Mouse (Mus musculus): ENCODE measurements at regions not wholly inside any gene's neighbourhood (a gene's known extent, or its start where the extent isn't known, plus 50 kb on each side); places are given as distances from the start of the nearest gene placed in this dataset.

DNA sequence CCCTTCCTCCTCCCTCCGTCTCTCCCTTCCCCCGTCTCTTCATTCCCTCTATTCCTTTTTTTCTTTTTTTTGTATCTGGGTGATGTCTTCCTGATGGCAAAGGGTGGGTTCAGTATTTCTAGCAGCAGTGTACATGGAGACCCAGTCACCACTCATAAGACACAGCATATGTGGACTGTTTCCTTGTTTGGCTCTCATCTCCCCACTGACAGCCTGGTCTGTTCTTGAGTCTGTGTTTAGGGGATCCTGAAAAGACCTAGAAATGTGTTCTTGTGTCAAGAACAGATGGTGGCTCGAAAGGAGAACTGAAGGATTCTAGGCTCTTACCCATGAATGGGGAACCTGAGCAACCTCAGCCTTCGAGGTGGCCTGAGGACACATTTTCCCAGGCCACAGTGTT, 124.0 kb upstream of the Clnk start:
- Histone ChIP-seq H3K36me3 (ENCODE audit: control insufficient read depth, insufficient read depth, low read length) (no peaks in the 10 kb centered on the region), H3K9me3 (ENCODE audit: control insufficient read depth, low read length) (no peaks in the 10 kb centered on the region), H3K4me2 (ENCODE audit: low read depth, low read length) (no peak overlapping the region), H3K27me3 (replicated peaks; ENCODE audit: control insufficient read depth, insufficient read depth, low read length) (no peaks in the 10 kb centered on the region), H3K9ac (ENCODE audit: low read depth, low read length) (no peak overlapping the region), H3K27ac (replicated peaks; ENCODE audit: low read depth, low read length) (no peak overlapping the region), H3K4me1 (ENCODE audit: control insufficient read depth, insufficient read depth, low read length) (no peaks in the 10 kb centered on the region), H3K4me3 (ENCODE audit: low read depth, low read length) (no peak overlapping the region)
- WGBS = 79% methylated on average over 4 of the region's 4 CpGs
- no peak for ATAC-seq (ENCODE audit: low read depth)
- no peak for DNase-seq (ENCODE audit: low spot score)

DNA sequence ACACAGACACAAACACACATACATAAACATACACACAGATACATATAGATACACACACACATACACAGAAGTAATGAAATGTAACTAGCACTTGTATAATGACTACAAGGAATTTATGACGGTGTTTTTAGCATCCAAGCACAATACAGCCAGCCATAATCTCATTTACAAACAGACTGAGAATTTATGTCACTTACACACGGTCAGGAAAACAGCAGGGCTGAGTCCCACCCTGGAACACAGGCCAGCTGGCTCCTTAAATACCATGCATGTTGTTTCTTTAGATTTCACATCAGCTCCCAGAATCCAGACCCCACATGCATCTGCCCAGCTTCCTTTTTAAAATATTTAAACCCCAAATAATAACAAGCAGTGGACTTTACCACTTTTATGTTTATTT, 123.1 kb upstream of the Clnk start:
- no peak overlapping the region for H3K27ac ChIP-seq (replicated peaks; ENCODE audit: low read depth, low read length)
- H3K9me3 ChIP-seq (ENCODE audit: control insufficient read depth, low read length) = no peaks in the 10 kb centered on the region
- 38% methylated on average over 2 of the region's 2 CpGs for WGBS
- H3K4me3 ChIP-seq (ENCODE audit: low read depth, low read length) = no peak overlapping the region
- no peaks in the 10 kb centered on the region for H3K4me1 ChIP-seq (ENCODE audit: control insufficient read depth, insufficient read depth, low read length)
- no peaks in the 10 kb centered on the region for H3K36me3 ChIP-seq (ENCODE audit: control insufficient read depth, insufficient read depth, low read length)
- no peak for DNase-seq (ENCODE audit: low spot score)
- ATAC-seq (ENCODE audit: low read depth) = no peak
- H3K4me2 ChIP-seq (ENCODE audit: low read depth, low read length) = no peak overlapping the region
- H3K27me3 ChIP-seq (replicated peaks; ENCODE audit: control insufficient read depth, insufficient read depth, low read length) = no peaks in the 10 kb centered on the region
- H3K9ac ChIP-seq (ENCODE audit: low read depth, low read length) = no peak overlapping the region

GRCm38 (mm10) chr5:38972397-38973159, 96.0 kb upstream of the Clnk start:
- DNase-seq (ENCODE audit: low spot score) (no peak), ATAC-seq (ENCODE audit: low read depth) (no peak)
- Histone ChIP-seq H3K4me1 (ENCODE audit: control insufficient read depth, insufficient read depth, low read length) (no peaks in the 10 kb centered on the region), H3K27ac (replicated peaks; ENCODE audit: low read depth, low read length) (no peak overlapping the region), H3K36me3 (ENCODE audit: control insufficient read depth, insufficient read depth, low read length) (no peaks in the 10 kb centered on the region), H3K27me3 (replicated peaks; ENCODE audit: control insufficient read depth, insufficient read depth, low read length) (no peaks in the 10 kb centered on the region), H3K9me3 (ENCODE audit: control insufficient read depth, low read length) (no peaks in the 10 kb centered on the region), H3K4me2 (ENCODE audit: low read depth, low read length) (no peak overlapping the region), H3K9ac (ENCODE audit: low read depth, low read length) (no peak overlapping the region), H3K4me3 (ENCODE audit: low read depth, low read length) (no peak overlapping the region)
- WGBS = 75% methylated on average over 6 of the region's 6 CpGs

GRCm38 (mm10) chr5:38970497-38970896, 93.9 kb upstream of the Clnk start:
- WGBS = 84% methylated on average over 4 of the region's 4 CpGs
- Histone ChIP-seq H3K9ac (ENCODE audit: low read depth, low read length) (no peak overlapping the region), H3K9me3 (ENCODE audit: control insufficient read depth, low read length) (no peaks in the 10 kb centered on the region), H3K27ac (replicated peaks; ENCODE audit: low read depth, low read length) (no peak overlapping the region), H3K36me3 (ENCODE audit: control insufficient read depth, insufficient read depth, low read length) (no peaks in the 10 kb centered on the region), H3K4me1 (ENCODE audit: control insufficient read depth, insufficient read depth, low read length) (no peaks in the 10 kb centered on the region), H3K4me3 (ENCODE audit: low read depth, low read length) (no peak overlapping the region), H3K4me2 (ENCODE audit: low read depth, low read length) (no peak overlapping the region), H3K27me3 (replicated peaks; ENCODE audit: control insufficient read depth, insufficient read depth, low read length) (no peaks in the 10 kb centered on the region)
- ATAC-seq (ENCODE audit: low read depth) (no peak), DNase-seq (ENCODE audit: low spot score) (no peak)

GRCm38 (mm10) chr5:38967010-38967409, 90.4 kb upstream of the Clnk start:
- Histone ChIP-seq H3K4me2 (ENCODE audit: low read depth, low read length) (no peak overlapping the region), H3K9ac (ENCODE audit: low read depth, low read length) (no peak overlapping the region), H3K36me3 (ENCODE audit: control insufficient read depth, insufficient read depth, low read length) (no peaks in the 10 kb centered on the region), H3K27ac (replicated peaks; ENCODE audit: low read depth, low read length) (no peak overlapping the region), H3K4me3 (ENCODE audit: low read depth, low read length) (no peak overlapping the region), H3K4me1 (ENCODE audit: control insufficient read depth, insufficient read depth, low read length) (no peaks in the 10 kb centered on the region), H3K9me3 (ENCODE audit: control insufficient read depth, low read length) (no peaks in the 10 kb centered on the region), H3K27me3 (replicated peaks; ENCODE audit: control insufficient read depth, insufficient read depth, low read length) (no peaks in the 10 kb centered on the region)
- WGBS = 17% methylated on average over 1 of the region's 1 CpGs
- no peak for DNase-seq (ENCODE audit: low spot score)
- ATAC-seq (ENCODE audit: low read depth) = no peak

- no peak for ATAC-seq (ENCODE audit: low read depth)
- Histone ChIP-seq H3K4me1 (ENCODE audit: control insufficient read depth, insufficient read depth, low read length) (no peaks in the 10 kb centered on the region), H3K9ac (ENCODE audit: low read depth, low read length) (no peak overlapping the region), H3K4me2 (ENCODE audit: low read depth, low read length) (no peak overlapping the region), H3K27me3 (replicated peaks; ENCODE audit: control insufficient read depth, insufficient read depth, low read length) (no peaks in the 10 kb centered on the region), H3K27ac (replicated peaks; ENCODE audit: low read depth, low read length) (no peak overlapping the region), H3K4me3 (ENCODE audit: low read depth, low read length) (no peak overlapping the region), H3K36me3 (ENCODE audit: control insufficient read depth, insufficient read depth, low read length) (no peaks in the 10 kb centered on the region), H3K9me3 (ENCODE audit: control insufficient read depth, low read length) (no peaks in the 10 kb centered on the region)
- no peak for DNase-seq (ENCODE audit: low spot score)
These were observed 87.8 kb upstream of the Clnk start for GRCm38 (mm10) chr5:38964445-38964844.

DNA sequence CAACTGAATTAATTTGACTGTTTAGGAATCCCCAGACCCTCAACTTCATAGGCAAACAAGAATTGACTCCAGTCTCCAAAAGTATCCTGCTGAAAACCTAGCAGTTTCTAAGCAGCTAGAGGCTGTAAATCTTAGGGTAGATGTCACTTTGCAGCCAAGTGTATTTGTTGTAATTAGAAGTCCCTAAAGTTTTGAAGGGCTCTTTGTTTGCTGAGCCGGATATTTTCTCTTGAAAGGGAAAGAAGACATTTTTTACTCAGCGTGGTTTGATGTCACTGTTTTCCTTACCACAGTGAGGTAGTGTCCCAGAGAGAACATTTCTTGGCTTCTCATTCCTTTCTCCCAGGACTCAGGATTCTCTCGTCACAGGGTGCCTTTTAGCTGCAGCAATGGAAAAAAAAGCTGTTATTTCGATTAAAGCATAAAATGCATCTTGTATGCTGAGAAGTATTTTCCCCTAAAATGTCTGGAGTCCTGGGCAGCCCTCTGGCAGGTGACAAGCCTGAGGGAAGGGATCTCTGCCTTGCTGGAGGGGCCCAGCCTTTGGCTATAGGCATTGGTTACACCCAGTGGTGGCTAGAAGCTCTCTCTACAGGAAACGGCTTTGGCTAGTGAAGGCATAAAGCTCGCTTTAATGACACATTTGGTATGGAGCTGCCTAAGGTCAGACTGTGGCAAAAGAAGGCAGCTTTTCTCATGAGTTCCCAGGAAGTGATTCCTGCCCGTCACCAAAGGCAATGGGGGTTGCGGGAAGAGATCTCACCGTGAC, 74.1 kb upstream of the Clnk start:
- H3K4me3 ChIP-seq (ENCODE audit: low read depth, low read length) = no peak overlapping the region
- DNase-seq (ENCODE audit: low spot score) = peak; percentile 6
- no peak overlapping the region for H3K4me2 ChIP-seq (ENCODE audit: low read depth, low read length)
- 43% methylated on average over 9 of the region's 9 CpGs for WGBS
- H3K4me1 ChIP-seq (ENCODE audit: control insufficient read depth, insufficient read depth, low read length) = no peaks in the 10 kb centered on the region
- no peak for ATAC-seq (ENCODE audit: low read depth)
- no peaks in the 10 kb centered on the region for H3K27me3 ChIP-seq (replicated peaks; ENCODE audit: control insufficient read depth, insufficient read depth, low read length)
- H3K36me3 ChIP-seq (ENCODE audit: control insufficient read depth, insufficient read depth, low read length) = no peaks in the 10 kb centered on the region
- no peak overlapping the region for H3K9ac ChIP-seq (ENCODE audit: low read depth, low read length)
- H3K27ac ChIP-seq (replicated peaks; ENCODE audit: low read depth, low read length) = no peak overlapping the region
- no peaks in the 10 kb centered on the region for H3K9me3 ChIP-seq (ENCODE audit: control insufficient read depth, low read length)

- ATAC-seq (ENCODE audit: low read depth) = no peak
These were observed 69.5 kb upstream of the Clnk start for GRCm38 (mm10) chr5:38945903-38946686.

More at GRCm38 (mm10) chr5:38945903-38946686, 69.5 kb upstream of the Clnk start:
- H3K4me2 ChIP-seq (ENCODE audit: low read depth, low read length) = no peak overlapping the region
- H3K9me3 ChIP-seq (ENCODE audit: control insufficient read depth, low read length) = no peaks in the 10 kb centered on the region
- no peaks in the 10 kb centered on the region for H3K4me1 ChIP-seq (ENCODE audit: control insufficient read depth, insufficient read depth, low read length)
- no peak overlapping the region for H3K4me3 ChIP-seq (ENCODE audit: low read depth, low read length)
- H3K36me3 ChIP-seq (ENCODE audit: control insufficient read depth, insufficient read depth, low read length) = no peaks in the 10 kb centered on the region
- no peak overlapping the region for H3K9ac ChIP-seq (ENCODE audit: low read depth, low read length)
- H3K27me3 ChIP-seq (replicated peaks; ENCODE audit: control insufficient read depth, insufficient read depth, low read length) = no peaks in the 10 kb centered on the region
- DNase-seq (ENCODE audit: low spot score) = no peak
- no peak overlapping the region for H3K27ac ChIP-seq (replicated peaks; ENCODE audit: low read depth, low read length)
- 74% methylated on average over 5 of the region's 5 CpGs for WGBS
